Mouse (Mus musculus) layer of hippocampus, adult 9-11 months (tissue): ENCODE data around the gene Tenm4.

Experiments used
- DNase-seq: peaks from one replicate; pipeline ENCODE4 v3.0.0; 2022

Gene Tenm4

DNA sequence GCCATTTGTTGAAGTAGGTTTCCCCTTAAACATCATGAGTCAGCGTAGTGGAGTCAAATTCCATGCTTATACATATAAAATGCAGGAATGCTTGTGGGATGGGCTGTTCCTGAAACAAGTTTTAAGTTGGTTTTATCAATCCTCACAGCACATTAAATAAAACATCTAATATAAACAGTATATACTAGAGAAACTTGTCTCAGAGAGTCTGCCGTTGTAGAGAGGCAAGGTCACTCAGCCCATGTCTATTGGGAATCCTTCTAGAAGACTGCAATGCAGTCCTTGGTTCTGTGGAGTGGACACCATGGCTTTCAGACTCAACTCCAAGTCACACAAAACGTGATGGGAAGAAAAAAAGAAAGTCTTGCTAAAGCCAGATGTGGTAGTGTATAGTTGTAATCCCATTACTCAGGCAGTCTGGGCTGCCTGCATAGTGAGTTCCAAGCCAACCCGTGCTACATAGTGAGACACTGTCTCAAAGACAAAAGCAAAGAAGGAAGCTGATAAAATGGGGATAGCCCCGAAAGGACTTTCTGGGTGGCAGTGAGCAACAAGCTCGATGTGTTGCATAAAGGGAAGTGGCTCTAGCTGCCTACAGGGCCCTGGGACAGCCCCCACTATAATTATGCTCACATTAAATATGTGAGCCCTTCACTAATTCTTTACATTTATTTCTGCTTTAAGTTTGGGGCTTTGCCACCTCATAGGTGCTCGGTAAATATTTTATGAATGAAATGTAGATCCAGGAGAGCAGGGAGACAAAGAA lies 707.6 kb downstream of the Tenm4 start:
- DNase-seq = no peak

- DNase-seq = no peak
Measured at GRCm38 (mm10) chr7:96879593-96879992, 708.5 kb downstream of the Tenm4 start.

- DNase-seq = no peak
Measured at GRCm38 (mm10) chr7:96880221-96880944, 709.3 kb downstream of the Tenm4 start.

DNA sequence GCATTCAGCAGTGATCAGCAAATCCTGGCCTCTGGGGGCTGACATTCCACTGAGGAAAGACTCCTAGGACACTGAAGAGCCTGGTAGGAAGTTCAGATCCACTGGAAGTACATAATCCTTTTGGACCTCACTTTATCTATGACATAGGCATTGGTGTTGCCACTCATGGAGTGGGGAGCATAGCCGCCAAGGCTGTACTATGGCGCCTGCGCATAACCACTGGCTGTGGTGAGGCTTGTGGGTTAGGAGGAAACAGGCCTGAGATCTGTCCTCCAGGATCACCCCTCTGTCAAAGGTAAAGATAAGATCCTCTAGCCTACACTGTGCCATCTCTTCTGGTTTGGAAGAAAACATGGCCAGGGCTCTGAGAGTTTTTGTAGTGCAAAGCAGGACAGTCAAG lies 712.3 kb downstream of the Tenm4 start:
- no peak for DNase-seq

DNA sequence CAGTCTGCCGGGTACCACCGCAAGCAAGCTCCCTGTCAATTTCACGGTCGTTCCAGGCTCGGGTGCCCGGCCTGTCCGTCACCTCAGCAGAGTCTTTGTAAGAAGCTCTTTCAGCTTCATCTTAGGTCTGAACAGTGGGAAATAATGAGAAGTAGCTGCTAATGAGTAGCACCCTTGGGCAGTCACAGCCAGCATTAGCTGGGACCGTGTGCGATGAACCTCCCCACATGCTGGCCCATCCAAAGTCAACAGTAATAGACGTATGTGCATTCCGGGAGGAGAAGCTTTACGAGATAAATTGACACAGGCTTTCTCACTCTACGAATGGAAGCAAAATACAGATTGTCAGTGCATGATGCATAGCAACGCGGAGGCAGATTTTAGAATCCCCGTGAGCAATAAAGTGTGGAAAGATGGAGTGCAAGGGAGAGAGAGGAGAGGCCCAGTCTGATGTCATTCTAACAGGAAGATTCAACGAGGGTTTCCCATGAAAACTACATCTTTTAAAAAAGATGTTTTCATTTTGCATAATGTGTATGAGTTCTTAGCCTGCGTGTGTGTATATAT lies 716.1 kb downstream of the Tenm4 start:
- no peak for DNase-seq

- no peak for DNase-seq
Measured at GRCm38 (mm10) chr7:96889061-96890034, 718.3 kb downstream of the Tenm4 start.

- no peak for DNase-seq
Measured at GRCm38 (mm10) chr7:96890035-96890621, 719.1 kb downstream of the Tenm4 start.

DNA sequence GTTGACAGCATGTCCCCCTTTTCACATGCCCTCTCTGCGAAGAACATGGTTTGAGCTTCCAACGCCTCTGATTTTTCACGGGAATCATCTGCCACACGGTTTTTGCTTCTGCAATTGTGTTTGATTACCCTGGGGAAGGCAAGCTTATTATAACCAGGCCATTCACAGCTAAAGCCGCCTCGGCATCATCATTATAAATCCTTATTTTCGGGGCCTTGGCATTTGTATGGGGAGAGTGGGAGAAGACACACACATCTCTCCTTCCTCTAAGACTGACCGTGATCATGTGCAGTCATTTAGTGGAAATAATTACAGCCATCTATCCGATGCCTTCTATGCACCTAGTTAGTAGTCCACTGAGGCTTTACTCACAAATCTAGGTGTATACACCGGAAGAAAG lies 719.9 kb downstream of the Tenm4 start:
- no peak for DNase-seq

GRCm38 (mm10) chr7:96899036-96899569 lies 728.1 kb downstream of the Tenm4 start:
- DNase-seq = peak; percentile 55

- no peak for DNase-seq
Measured at GRCm38 (mm10) chr7:96902183-96902582, 731.1 kb downstream of the Tenm4 start.

DNA sequence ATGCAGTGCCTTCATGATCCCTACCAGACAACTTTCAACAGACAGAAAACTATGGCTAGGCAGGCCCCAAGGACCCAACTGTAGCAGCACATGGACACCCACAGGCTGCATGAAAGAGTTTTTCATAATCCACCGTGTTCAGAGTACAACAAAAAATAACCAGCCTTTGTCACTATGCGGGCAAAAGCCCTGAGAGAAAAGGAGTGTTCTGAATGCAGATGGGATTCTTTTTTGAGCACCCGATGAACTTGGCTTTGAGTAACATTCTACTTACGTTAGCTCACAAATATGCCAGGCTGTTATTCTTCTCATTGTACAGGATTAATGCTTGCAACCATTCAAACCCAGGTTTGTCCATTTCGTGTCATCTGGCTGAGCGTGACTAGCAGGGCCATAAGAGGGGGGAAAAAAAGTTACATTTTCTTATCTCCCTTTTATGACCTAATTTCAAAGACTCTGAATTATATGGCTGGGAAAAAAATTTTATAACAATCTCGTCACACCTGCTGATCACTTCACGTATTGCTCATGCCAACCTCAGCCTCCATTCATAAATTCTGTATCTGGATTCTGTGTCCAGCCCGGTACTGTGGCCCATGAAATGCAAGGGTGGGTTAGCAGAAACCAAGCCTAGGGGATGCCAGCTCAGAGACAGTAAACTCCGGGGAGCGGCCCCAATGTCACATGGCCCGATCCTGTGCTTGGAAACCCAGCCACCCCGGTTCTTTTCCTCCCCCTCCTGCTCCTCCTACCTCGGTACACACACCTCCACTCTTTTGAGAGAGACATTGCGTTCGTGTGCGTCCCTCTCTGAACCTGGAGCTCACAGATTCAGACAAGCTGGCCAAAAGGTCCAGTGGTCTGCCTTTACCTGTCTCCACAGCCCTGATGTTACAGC lies 732.3 kb downstream of the Tenm4 start:
- peak; percentile 37 for DNase-seq

GRCm38 (mm10) chr7:96904442-96904841 lies 733.4 kb downstream of the Tenm4 start:
- DNase-seq = no peak

DNA sequence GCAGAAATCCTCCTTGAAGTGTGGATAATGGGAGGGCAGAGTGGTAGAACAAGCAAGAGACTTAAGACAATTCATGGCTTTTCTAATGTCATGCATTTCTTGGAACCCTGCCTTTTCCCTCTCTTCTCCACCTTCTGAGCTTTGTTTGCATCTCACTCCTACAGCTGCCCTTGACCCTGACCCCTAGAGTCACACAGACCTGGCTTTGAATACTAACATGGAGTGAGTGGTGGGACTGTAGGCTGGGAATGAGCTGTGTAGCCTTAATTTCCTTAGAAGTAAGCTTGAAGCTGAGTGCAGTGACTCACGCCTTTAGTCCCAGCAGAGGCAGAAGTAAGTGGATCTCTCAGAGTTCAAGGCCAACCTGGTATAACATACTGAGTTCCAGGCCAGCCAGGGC lies 733.9 kb downstream of the Tenm4 start:
- no peak for DNase-seq

GRCm38 (mm10) chr7:96905422-96905821 lies 734.4 kb downstream of the Tenm4 start:
- DNase-seq = no peak

GRCm38 (mm10) chr7:96906216-96906615 lies 735.2 kb downstream of the Tenm4 start:
- no peak for DNase-seq

- DNase-seq = no peak
Measured at GRCm38 (mm10) chr7:96907971-96908680, 737.1 kb downstream of the Tenm4 start.

DNA sequence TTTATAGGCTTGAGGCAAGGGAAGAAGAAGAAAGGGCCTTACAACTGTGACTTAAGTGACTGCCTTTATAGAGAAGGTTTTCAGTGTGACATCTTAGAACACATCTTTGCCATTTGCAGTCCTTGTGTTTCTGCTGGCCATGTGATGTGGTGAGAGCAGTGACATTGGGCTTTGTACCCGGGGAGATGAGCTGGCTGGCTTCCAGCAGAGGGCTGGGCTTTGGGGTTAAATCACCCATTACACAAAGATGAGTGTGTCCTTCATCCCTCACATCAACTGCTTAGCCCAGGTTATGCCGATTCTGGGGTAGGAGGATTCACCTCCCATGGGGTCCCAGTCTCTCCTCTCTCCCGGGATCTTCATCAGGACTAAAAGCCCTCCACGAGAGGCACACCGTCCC lies 738.8 kb downstream of the Tenm4 start:
- no peak for DNase-seq

DNA sequence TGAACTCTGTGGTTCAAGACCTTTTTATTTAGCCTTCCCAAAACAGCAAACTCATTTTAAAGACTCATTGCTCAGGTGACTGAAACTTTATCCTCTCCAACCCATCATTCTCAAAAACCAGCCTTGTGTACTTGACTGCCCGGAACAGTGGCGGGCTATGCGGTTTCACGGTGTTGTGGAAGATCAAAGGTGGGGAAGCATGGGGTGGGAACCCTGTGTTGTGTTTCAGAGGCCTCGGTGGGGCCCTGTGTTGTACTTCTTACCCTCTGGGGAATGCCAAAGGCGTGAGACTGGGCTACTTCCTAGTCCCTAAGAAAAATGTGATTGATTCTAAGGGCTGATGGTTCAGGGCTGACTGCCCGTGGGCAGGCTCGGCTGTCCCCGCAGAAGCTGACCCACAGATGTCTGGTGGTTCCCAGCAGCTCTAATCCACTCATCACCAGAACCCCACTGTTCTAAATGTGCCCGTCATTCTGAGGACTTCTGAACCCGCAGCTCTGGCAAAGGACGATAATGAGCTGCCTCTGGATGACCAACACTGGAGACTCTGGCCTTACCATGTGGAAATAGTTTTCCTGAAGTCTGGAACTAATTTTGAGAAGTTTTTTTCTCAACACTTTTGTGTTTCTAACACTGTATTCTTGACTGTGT lies 739.4 kb downstream of the Tenm4 start:
- no peak for DNase-seq

- peak; percentile 84 for DNase-seq
Measured at GRCm38 (mm10) chr7:96914031-96914430, 743.0 kb downstream of the Tenm4 start.
